In genomic region chr2:103687143-103687542, GRCm38 (mm10) we compare ENCODE assay signal across 17 mouse cellular contexts.
DNase-seq lines count a peak whose midpoint lies in the region; ATAC-seq lines count a peak whose summit lies in the region.
"Had no signal": no experiment of that assay in that cellular context is flagged by ENCODE, and none has a peak within 500 bp of the region (broad histone marks: within the 10 kb centered on the region; RNA-seq: fewer than 3 reads in every experiment).

No protein-coding gene starts in this region.

- H3K9ac ChIP-seq in forebrain, embryonic 16.5 days (replicated peaks; ENCODE audit: low read depth, low read length) = no peak overlapping the region
- H3K9ac ChIP-seq: stomach, embryonic 15.5 days had no signal

- peaks cover 25% of the 10 kb centered on the region for H3K4me1 ChIP-seq in forebrain, embryonic 16.5 days (replicated peaks; ENCODE audit: control insufficient read depth, insufficient read depth, low read length)

- no peaks in the 10 kb centered on the region for H3K9me3 ChIP-seq in forebrain, embryonic 16.5 days (ENCODE audit: control insufficient read depth, low read length)
- H3K9me3 ChIP-seq: heart, embryonic 10.5 days; stomach, embryonic 15.5 days had no signal

- peak; percentile 71 to 79 for DNase-seq in cerebellum, postnatal 10 days
- no peak for DNase-seq in cerebellum, postnatal 36 days
- peak; percentile 42 for DNase-seq in thymus, postnatal 14 days
- no peak for DNase-seq in thymus, postnatal 25 days
- DNase-seq in urinary bladder, postnatal 14 days (ENCODE audit: low spot score) = no peak
- DNase-seq in kidney, adult 8-10 months = no peak
- DNase-seq: cerebellum, adult 2 months; gastrocnemius, postnatal 14 days; lung, postnatal 14 days; right cerebral cortex, adult 18-20 months; spleen, adult 18-20 months; thymus, postnatal 4 days had no signal

- no peak overlapping the region for H3K27ac ChIP-seq in forebrain, embryonic 16.5 days (ENCODE audit: low read length)
- H3K27ac ChIP-seq: heart, embryonic 10.5 days; stomach, embryonic 15.5 days had no signal

- H3K27me3 ChIP-seq in forebrain, embryonic 16.5 days (replicated peaks; ENCODE audit: control insufficient read depth, insufficient read depth, low read length) = no peaks in the 10 kb centered on the region
- H3K27me3 ChIP-seq: stomach, embryonic 15.5 days had no signal

- no peak overlapping the region for H3K4me3 ChIP-seq in forebrain, embryonic 16.5 days (replicated peaks; ENCODE audit: low read length)
- H3K4me3 ChIP-seq: heart, embryonic 10.5 days; stomach, embryonic 15.5 days had no signal

- no peak overlapping the region for H3K4me2 ChIP-seq in forebrain, embryonic 16.5 days (ENCODE audit: low read length)
- H3K4me2 ChIP-seq: stomach, embryonic 15.5 days had no signal

- H3K36me3 ChIP-seq in forebrain, embryonic 16.5 days (ENCODE audit: control insufficient read depth, insufficient read depth) = no peaks in the 10 kb centered on the region
- H3K36me3 ChIP-seq: stomach, embryonic 15.5 days had no signal

- ATAC-seq in megakaryocyte-erythroid progenitor cell, adult 5-6 weeks (replicated peaks; ENCODE audit: low FRiP score, low TSS enrichment, poor library complexity, severe bottlenecking) = peak; percentile 58
- ATAC-seq in forebrain, embryonic 16.5 days = no peak
- ATAC-seq: inflammation-experienced regulatory T-cells, adult 6 months had no signal

Comparison
In these comparisons a context has a peak if more than half of its experiments do, and no peak if none do; other contexts are left out.
1. DNase-seq: peak in cerebellum, postnatal 10 days (2 of 2) and thymus, postnatal 14 days (single experiment); none in cerebellum, postnatal 36 days (0 of 2), thymus, postnatal 25 days (single experiment), urinary bladder, postnatal 14 days (single experiment) and kidney, adult 8-10 months (0 of 2).